Mouse (Mus musculus) 3T3-L1 (cell line): Measurements from ENCODE around the gene Gm17657.

ENCODE experiments used
- DNase-seq: peaks from one replicate; pipeline ENCODE4 v3.0.0-alpha.2; 2015; ENCODE audit warnings: low read depth, low spot score

Gene Gm17657

GRCm38 (mm10) chr17:29549543-29550428 is at the start of gene Gm17657, which contains the start of gene Tbc1d22b:
TSS of gene Gm17657 (minus strand) at chr17:29549638.
TSS of gene Tbc1d22b (plus strand) at chr17:29549785.
- peak; percentile 95 for DNase-seq

DNA sequence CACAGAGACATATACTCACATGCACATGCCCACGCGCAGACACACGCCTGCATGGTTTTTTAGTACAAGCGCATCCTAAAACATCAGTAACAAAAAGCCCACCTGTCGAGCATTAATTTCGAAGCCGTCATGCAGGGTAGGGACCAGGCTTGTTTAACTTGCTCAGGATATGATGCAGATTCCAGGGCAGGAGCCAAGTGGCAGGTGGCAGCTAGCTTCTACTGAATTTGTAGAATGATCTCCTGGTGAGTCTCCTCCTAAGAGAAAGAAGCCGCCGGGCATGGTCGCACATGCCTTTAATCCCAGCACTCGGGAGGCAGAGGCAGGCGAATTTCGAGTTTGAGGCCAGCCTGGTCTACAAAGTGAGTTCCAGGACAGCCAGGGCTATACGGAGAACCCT is 49.6 kb upstream of the Gm17657 start:
- no peak for DNase-seq

DNA sequence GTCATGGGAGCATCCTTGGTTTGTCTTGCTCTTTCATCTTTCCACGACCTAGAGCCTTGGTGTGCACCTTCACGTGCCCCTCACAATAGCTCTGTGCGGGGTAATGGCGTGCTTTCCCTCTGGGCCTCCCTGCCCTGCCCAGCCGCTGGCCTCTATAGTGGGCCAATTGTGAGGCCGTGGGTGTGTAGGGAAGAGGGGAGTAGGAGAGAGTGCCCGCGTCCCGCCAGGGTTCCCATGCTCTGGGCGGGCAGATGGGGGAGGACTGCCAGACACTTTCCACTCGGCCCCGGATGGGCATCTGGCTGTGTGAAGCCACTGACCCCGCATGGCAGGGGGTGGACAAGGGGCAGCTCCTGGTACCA is 47.3 kb upstream of the Gm17657 start:
- no peak for DNase-seq

- no peak for DNase-seq
Measured at GRCm38 (mm10) chr17:29595891-29596770, 46.7 kb upstream of the Gm17657 start.

DNA sequence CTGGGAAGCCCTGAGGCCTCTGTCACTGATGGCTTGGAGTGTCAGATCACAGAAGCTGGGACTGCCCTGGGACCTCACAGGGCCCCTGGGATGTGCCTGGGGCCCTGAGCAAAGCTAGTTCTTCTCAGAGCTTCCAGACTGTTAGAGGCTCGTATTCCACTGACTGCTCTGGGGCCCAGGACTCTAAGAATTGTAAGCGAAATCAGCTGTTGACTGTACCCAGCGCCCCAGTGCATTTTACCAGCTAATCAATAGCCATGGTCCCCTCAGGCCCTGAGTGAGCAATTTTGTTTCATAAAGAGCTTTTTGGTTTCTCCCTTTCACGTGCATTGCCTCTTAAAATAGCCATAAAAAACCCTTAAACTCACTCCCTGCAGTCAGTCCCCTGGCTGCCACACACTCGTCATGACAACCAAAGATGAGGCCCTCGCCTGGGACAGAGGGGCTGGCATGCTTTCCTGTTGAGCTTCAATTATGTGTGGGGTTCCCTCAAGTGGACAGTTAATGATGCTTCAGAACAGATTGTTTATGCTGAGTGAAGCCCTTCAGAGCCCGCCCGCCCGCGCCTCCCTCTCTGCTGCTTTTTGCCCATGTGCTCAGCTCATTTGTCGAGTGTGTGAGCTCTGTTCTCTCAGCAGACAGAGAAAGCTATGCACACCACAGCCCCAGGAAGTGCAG is 39.9 kb upstream of the Gm17657 start:
- DNase-seq, result no peak

DNA sequence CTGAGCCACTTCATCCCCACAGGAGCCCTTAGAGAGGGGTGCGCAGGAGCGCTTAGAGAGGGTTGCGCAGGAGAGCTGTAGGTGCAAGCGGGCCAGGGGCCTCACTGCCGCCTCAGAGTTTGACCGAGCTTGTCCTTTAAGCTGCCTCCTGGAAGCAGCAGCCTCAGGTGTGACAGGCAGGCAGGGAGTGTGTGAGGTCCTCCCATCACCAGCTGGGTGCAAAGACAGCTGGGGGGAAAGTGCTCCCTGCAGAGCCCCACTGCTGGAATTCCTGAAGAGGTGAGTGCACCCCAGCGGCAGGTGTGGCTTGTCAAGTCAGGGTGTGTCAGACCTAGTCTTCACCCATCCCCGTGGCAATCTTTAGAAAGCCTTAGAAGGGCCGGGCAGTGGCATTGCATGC is 37.5 kb upstream of the Gm17657 start:
- DNase-seq, result no peak

- DNase-seq, result no peak
Measured at GRCm38 (mm10) chr17:29585446-29585845, 36.0 kb upstream of the Gm17657 start.

GRCm38 (mm10) chr17:29584737-29585136 is 35.3 kb upstream of the Gm17657 start:
- no peak for DNase-seq

DNA sequence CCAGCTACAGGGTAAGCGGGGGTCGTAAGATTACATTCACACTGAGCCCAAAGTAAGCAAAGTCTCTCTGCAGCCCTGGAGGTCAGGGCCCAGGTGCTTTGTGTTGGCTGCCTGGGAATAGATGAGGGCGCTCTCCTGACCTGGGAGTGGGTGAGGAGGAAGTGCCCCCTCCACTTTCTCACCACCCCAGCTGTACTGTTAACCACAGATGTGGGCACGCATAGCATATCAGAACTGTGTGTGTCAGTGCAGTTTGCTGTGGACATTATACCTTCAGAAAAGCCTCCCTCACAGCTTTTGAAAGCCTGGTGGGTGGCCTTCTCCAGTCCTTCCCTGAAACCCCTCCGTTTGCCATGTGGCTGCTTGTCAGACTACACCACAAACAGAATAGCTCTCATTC is 34.9 kb upstream of the Gm17657 start:
- no peak for DNase-seq

DNA sequence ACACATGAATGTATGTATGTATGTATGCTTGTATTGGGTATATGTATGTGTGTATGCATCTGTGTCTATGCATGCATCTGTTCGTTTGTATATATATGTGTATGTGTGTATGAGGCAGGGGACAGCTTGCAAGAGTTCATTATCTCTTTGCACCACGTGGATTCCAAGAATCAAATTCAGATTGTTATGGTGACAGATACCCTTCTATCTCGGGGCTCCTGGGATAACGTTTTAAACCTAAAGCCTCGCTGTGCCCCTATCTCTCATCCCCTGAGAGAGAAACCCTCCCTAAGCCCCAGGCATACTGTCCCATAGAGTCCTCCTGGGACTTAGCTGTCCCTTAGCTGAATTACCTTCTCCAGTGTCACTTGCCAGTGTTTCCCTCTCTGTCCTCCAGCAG is 34.1 kb upstream of the Gm17657 start:
- no peak for DNase-seq

DNA sequence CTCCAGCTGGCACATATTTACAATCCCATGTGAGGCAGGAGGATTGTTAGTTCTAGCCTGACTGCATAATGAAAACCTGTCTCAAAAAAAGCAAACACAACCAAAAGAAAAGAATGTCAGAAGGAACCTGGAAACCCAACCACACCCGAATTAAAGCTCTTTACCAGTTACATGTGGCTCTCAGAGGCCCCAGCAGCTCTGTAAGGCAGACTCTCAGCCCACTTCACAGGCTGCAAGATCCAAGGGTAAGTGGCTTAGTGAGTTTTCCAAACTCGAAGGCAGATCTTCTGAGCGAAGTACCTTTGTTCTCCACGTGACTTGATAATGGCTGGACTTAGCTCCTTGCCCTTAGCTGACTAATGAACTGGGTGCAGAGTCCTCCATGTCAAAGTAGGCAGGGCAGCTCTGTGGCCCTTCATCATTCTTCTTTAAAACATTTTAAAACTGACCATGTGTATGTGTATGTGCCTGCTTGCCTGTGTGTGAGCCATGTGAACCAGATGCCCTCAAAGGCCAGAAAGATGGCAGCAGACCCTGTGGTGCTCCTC is 30.2 kb upstream of the Gm17657 start:
- no peak for DNase-seq

DNA sequence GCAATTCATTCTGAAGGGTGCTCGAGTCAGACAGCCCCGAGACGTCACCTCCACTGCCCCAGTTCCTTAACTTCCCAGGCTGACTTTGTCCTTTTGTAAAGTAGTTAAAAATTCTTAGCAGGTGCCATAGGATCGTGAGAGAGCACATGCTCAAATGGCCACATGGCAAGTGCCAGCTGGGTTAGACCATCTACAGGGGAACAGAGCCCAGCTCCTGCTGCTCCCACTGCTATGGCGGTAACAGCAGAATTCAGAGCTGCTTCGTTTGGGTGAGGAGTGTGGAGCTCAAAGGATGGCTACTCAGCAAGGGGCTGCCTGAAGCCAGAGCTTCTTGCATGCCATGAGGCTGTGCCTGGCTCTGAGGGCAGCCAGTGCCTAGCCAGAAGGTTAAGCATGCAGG is 20.4 kb upstream of the Gm17657 start:
- no peak for DNase-seq

GRCm38 (mm10) chr17:29568435-29568834 is 19.0 kb upstream of the Gm17657 start:
- no peak for DNase-seq

DNA sequence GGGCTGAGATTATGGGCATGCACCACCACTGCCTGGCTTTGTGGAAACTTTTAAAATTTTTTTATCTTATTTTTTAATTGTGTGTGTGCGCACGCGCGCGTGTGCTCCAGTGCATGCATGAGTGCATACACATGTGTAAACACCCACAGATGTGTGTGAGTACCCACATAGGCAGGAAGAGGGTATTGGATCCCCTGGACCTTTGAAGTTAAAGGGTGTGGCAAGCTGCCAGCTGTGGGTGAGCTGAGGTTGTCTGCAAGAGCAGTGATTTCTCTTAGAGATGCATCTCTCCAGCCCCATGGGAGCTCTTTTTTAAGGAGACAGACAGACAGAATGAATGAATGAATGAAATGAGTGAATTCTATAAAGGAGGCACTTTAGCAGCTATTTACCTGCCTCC is 16.1 kb upstream of the Gm17657 start:
- no peak for DNase-seq

DNA sequence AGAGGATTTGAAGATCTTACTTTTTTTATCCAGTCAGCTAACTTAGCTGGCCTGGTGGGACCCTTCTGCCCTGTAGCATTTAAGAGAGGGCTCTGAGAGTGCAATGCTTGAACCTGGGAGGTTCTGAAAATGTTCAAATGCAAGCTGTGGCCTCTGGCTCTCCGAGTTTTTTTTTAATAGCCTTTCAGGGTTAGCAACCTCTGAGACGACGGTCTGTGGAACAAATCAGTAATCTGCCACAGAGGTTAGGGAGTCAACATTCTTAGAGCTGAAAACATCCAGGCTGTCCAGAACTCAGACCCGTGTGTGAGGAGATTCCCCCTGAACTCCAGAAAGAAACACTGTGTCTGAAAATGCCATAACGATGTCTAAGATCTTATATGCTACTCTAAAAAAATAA is 9.0 kb upstream of the Gm17657 start:
- no peak for DNase-seq

DNA sequence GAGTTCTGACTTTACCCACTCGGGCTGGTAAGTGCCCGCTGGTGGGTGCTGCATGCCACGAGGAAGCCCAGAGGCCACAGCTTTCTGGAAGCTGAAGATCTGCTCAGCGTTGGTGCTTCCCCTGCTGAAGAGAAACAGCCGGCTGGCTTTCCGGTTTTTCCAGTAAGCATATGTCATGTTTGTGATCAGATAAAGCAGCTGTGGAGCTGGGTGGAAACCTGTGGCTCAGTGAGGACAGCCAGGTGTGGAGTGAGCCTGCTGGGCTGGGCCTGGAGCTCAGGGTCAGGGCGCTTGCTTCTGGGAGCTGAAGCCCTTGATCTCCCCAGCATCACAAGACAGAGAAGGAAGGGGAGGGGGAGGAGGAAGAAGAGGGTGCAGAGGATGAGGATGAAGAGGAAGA is 7.5 kb upstream of the Gm17657 start:
- DNase-seq, result no peak

DNA sequence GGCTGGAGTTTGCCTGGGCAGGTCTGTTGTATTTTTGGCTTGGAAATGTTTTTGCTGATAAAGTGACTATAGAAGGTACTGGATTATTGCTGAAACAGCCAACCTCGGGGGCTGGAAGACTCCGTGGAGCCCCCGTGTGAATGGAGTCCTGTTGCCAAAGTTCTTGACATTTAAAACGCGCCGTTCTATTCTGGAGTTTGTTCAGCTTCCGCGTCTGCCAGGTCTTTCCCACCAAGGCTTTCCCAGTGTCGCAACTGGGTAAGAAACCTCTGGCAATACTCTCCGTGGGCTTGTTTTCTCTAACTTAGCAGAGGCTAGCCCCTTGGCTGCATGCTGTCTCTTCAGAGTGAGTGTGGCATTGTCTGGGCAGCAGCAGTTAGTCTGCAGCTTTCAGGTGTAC is 7.0 kb upstream of the Gm17657 start:
- DNase-seq, result no peak

DNA sequence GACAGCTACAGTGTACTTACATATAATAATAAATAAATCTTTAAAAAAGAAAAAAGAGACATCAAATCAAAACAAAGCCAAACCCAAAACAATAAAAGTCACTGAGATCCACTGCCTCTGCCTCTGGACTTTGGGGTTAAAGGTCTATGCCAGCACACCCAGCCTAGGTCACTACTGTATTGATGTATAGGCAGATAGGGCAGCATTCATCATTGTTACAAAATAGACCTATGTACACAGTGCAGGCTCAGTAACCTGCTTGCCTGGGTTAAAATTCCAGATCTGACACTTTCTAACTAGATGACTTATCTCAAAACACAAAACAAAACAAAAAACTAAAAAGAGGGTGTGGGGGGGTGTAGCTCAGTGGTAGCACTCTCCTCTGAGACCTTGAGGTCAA is 4.7 kb upstream of the Gm17657 start:
- no peak for DNase-seq

- DNase-seq, result no peak
Measured at GRCm38 (mm10) chr17:29552162-29552732, 2.8 kb upstream of the Gm17657 start, which contains the start of gene Tmem217. TSS of gene Tmem217 (minus strand) at chr17:29552385.

DNA sequence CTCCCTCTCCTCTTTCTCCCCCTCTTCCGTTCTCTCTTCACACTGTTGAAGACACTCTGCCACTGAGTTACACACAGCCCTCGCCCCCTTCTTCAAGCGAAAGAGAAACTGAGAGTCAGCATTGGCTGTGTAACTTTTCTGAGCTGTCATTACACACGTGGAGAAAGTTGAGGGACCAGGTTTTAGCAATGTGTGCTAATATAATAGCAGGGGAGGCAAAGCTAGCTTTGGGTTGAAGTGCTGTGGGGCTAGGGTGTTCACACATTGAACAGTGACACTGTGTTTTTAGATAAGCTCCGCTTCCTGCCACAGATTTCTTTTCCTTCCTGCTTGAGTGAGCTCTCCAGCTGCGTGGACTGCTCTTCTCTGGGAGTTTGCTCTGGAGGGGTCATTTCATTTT is 1.6 kb upstream of the Gm17657 start:
- no peak for DNase-seq

DNA sequence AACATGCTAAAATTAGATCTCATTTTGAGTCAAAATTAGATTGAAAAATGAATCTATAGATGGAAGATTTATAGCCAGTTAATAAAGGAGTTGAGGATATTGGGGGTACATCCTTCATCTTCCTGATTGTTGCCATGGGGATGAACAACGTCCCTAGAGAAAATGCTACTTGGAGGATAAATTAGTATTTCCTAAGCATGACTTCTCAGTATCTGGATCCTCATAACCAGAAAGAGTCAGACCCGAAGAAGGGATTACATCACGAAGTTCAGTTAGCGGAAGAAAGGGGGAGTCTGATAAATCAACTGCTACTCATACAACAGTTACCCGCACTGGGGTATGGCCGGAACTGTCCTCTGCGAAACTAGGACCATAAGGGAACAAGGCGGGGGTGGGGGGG is 444 bp downstream of the Gm17657 start:
- DNase-seq, result peak; percentile 40
